Mouse (Mus musculus): ENCODE data around the gene Ufsp1.

Ufsp1 gene

DNA sequence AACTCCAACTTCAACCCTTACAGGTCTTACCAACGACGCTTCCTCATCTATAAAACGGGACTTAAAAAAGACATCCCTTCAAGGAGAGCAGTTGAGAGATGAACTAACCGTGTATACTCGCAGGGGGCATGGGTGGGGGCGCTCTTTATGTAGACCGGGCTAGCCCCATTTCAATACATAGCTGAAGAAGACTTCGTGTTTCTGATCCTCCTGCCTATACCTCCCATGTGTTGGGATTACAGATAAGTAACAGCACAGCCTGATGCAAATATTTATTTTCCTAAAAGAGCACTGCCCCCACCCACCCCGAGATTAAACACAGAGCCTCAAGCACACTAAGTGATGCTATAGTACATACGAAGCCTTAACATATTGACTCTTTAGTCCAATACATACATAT, 39.9 kb downstream of the Ufsp1 start:
- no peak for DNase-seq (ENCODE audit: extremely low spot score)

DNA sequence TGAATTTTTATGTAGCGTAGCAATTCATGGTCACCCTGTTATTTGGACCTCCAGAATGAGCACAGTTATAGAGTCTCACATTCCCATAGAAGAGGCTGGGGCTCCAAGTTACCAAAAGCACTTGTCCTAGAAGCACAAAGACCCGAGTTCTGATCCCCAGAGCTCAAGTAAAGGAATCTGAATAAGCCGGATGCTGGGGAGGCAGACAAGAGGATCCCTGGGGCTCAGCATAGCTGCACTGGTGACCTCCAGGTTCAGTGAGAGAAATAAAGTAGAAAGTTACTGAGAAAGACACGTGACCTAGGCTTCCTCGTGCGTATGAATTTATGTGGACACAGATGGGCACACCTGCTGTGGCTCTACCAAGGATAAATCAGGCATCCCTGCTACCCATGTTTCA, 40.6 kb downstream of the Ufsp1 start:
- no peak for DNase-seq (ENCODE audit: extremely low spot score)

DNA sequence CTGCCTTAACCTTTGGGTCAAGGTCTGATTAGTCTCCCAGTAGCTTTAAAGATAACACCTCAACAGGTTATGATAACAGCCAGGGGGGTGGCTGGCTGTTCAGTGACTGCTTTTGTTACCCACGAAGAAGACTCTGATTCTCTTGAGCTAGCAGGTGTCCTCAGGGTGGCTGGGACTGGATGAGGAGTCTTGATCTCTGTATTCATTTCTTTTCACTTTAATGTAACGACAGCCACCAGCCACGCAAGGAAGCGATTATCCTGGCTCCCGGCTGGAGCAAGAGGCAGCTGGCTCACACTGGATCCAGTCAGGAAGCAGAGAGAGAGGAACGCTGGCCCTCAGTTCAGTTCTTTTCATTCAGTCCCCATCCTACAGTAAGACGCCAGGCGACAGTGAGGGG, 42.8 kb downstream of the Ufsp1 start:
- DNase-seq (ENCODE audit: extremely low spot score), result no peak

DNA sequence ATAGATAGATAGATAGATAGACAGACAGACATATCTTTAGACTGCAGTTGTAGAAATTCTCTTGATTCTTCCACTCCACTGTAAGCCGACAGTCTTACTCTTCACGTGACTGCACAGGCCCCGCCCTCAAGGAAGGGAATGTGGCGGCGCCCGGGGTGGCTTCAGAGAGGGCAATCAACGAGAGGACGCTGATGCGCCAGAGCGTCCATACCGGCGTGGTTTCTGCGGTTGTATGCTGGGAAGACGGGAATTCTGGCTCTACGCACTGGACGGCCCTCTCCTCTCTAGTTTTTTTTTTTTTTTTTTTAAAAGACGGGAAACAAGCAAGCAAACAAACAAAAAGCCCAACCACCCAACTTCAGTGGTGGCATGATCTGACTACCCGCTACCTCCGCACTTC, 43.8 kb downstream of the Ufsp1 start:
- DNase-seq (ENCODE audit: extremely low spot score), result peak; percentile 82

DNA sequence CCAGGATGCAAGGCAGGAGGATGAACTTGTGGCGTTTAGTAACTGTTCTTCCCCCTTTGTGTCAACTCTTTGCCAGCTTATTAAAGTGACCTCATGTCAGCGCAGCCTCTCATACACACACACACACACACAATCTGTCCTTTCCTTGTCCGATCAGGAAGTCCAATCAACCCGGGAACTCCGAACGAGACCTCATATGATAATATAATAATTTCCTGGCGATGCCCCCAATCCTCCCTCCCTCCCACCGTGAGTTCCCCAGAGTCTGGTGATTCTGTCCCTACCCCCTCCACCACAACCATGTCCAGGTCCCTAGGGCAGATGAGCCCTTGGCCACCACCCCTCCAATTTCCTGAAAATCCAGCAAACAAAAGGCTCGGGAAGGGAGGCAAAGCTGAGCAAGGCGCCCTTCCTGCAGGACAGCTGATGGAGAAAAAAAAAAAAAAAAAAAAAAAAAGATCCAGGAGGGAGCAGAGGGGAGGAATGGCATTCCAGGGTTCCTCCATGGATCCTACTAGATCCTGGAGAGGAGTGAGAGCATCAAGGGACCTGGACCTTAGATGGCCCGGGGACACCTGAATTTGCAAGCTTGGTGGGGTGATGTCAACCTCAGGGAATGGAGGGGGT, 44.3 kb downstream of the Ufsp1 start:
- peak; percentile 49 for DNase-seq (ENCODE audit: extremely low spot score)

DNA sequence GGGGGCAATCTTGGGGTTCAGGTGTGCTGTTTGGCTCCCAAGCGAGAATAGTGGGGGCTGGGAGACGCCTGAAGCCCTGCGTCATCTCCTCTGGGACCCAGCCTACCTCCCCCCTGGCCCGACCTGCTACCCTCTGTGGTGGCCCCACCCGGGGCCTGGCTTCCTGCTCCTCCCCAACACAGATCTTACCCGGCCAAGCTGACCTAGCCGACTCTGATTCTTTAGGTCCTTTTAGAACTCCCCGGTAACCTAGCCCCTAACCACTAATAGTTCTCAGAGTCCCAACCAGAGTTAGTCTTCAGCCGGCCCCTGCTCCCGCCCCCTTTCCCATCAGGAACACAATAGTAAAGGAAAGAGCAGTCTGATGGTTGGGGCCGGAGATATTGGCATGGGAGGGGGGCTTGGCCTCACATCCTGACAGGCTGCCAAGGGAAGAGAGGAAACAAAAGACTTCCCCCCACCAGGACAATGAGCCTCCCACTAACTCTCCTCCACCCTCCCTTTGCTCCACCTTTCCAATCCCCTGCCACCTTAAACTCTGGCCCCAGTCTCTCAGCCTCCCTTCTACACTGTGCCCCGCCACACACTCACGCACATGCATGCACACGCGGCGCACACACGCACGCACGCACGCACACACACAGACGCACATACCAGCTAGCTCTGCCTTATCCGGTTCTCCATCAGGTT, 45.0 kb downstream of the Ufsp1 start:
- DNase-seq (ENCODE audit: extremely low spot score), result peak; percentile 47

DNA sequence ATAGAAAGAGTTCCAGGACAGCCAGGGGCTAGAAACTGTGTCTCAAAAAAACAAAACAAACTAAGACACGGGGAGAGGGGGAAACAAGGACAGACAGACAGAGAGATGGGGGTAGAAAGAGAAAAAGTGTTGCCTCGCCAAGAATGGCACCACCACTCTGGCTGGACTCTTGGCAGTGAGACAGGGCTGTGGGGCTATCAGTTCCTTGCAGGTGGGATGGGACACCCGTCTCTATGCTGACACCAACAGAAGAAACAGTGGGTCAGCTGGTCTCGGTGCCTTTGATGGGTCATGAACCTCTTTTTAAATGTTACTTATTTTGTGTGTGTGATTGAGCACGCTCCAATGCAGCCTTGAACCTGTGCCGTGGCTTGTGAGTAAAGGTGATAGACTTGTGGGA, 45.8 kb downstream of the Ufsp1 start:
- DNase-seq (ENCODE audit: extremely low spot score), result no peak

DNA sequence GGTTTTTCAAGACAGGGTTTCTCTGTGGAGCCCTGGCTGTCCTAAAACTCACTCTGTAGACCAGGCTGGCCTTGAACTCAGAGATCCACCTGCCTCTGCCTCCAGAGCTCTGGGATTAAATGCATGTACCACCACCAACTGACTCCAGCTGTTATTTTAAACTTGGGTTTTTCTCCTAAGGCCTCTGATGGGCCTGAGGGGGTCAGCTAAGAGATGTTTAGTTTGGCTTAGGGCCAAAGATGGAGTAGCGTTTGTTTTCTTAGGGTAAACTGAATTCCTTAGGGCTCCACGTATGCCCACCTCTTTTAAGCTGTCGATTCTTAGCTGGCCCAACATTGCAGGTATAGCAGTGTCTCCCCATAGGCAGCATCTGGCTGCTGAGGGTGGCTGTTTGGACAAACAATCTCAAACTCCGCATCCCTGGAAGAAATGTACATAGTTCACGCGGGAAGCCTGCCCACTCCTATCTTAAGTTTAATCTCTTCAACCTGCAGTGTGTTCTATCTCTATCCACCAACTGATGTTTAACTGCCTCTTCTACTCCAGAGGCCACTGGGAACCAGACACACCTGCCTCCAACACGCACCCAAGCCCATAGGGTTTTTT, 48.1 kb downstream of the Ufsp1 start:
- no peak for DNase-seq (ENCODE audit: extremely low spot score)

DNA sequence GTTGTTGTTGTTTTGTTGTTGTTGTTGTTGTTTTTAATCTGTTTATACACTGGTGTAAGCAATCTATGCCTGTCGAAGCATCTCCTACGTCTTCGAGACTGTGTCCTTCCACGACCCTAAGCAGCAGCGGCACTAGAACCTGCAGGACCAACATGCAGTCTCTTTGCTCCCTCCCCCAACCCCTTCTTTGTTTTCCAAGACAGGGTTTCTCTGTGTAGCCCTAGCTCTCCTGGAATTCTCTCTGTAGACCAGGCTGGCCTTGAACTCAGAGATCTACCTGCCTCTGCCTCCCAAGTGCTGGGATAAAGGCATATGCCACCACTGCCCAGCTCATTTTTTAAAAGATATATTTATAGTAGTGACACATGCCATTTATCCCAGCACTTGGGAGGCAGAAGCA, 49.0 kb downstream of the Ufsp1 start:
- DNase-seq (ENCODE audit: extremely low spot score), result no peak

DNA sequence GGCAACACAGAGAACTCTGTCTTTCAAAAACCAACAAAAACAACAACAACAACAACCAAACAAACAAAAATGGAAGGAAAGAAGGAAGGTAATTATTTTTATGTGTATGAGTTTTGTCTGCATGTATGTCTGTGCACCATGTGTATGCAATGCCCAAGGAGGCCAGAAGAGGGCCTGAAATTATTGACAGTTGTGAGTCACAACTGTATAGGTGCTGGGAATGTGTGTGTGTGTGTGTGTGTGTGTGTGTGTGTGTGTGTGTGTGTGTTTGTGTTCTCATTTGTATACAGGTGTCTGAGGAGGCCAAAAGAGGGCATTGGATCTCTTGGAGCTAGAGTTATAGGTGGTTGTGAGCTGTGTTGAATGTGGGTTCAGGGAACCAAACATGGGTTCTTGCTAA, 49.4 kb downstream of the Ufsp1 start:
- no peak for DNase-seq (ENCODE audit: extremely low spot score)
